Comparison of ENCODE assay signal across 9 mouse cellular contexts in genomic region chr6:127105107-127105506, GRCm38 (mm10). TPM values are rescaled to one million over a fixed set of nuclear protein-coding genes. Genes with fewer than 3 reads are reported as not detected.
A peak's percentile ranks its signal among the peaks of the same experiment; 100 is the strongest.
DNase-seq lines count a peak whose midpoint lies in the region; ATAC-seq and TF ChIP-seq lines count a peak whose summit lies in the region.
"Had no signal": no experiment of that assay in that cellular context is flagged by ENCODE, and none has a peak within 500 bp of the region (broad histone marks: within the 10 kb centered on the region; RNA-seq: fewer than 3 reads in every experiment).

No protein-coding gene starts in this region.

- TF ChIP-seq CTCF in lung, adult 2 months (IDR thresholded peaks at IDR 0.05; ENCODE audit: insufficient read depth, low read length): peak; percentile 50

- no peak overlapping the region for H3K4me2 ChIP-seq in forebrain, embryonic 14.5 days (ENCODE audit: low read length)

- H3K27ac ChIP-seq in forebrain, embryonic 10.5 days: no peak overlapping the region
- H3K27ac ChIP-seq in forebrain, embryonic 14.5 days (ENCODE audit: low read depth, low read length): no peak overlapping the region
- H3K27ac ChIP-seq: macrophage had no signal

- ATAC-seq in forebrain, embryonic 14.5 days: no peak
- ATAC-seq in granulocyte monocyte progenitor cell, adult 5-6 weeks (replicated peaks; ENCODE audit: poor library complexity, severe bottlenecking): no peak

- no peaks in the 10 kb centered on the region for H3K27me3 ChIP-seq in forebrain, embryonic 10.5 days (ENCODE audit: poor library complexity, severe bottlenecking)
- no peaks in the 10 kb centered on the region for H3K27me3 ChIP-seq in forebrain, embryonic 14.5 days (replicated peaks; ENCODE audit: control insufficient read depth, insufficient read depth, low read length)

- no peak overlapping the region for H3K4me3 ChIP-seq in forebrain, embryonic 10.5 days
- no peak overlapping the region for H3K4me3 ChIP-seq in forebrain, embryonic 14.5 days (ENCODE audit: low read depth, low read length)
- no peak overlapping the region for H3K4me3 ChIP-seq in lung, adult 2 months (replicated peaks; ENCODE audit: extremely low read depth, low read depth, low read length)

- no peak for TF ChIP-seq POLR2A in lung, adult 2 months (IDR thresholded peaks at IDR 0.05; ENCODE audit: borderline replicate concordance, extremely low read depth, low read depth, low read length)

- H3K9ac ChIP-seq in forebrain, embryonic 14.5 days (ENCODE audit: low read length): no peak overlapping the region

- peaks cover 25% of the 10 kb centered on the region for H3K36me3 ChIP-seq in forebrain, embryonic 10.5 days (replicated peaks)
- peaks cover 8% of the 10 kb centered on the region for H3K36me3 ChIP-seq in forebrain, embryonic 14.5 days (ENCODE audit: control insufficient read depth, insufficient read depth, low read length)

- no peaks in the 10 kb centered on the region for H3K9me3 ChIP-seq in forebrain, embryonic 10.5 days
- no peaks in the 10 kb centered on the region for H3K9me3 ChIP-seq in forebrain, embryonic 14.5 days (replicated peaks; ENCODE audit: control insufficient read depth, low read length)

- DNase-seq in forebrain, embryonic 10.5 days (ENCODE audit: extremely low spot score, low spot score): peak; percentile 65
- DNase-seq in forebrain, embryonic 14.5 days (ENCODE audit: low spot score): no peak
- peak; percentile 16 for DNase-seq in lung, adult 2 months
- no peak for DNase-seq in lung, postnatal 25 days (ENCODE audit: low spot score)
- DNase-seq in T-cell, adult 2 months (ENCODE audit: low spot score): peak; percentile 31
- peak; percentile 33 for DNase-seq in gastrocnemius, postnatal 10 days
- peak; percentile 57 for DNase-seq in retina, embryonic 14.5 days (ENCODE audit: low spot score)

- H3K4me1 ChIP-seq in forebrain, embryonic 10.5 days: peaks cover 19% of the 10 kb centered on the region
- peaks cover 6% of the 10 kb centered on the region; the same call in 1 of the 2 replicates for H3K4me1 ChIP-seq in forebrain, embryonic 14.5 days (ENCODE audit: control insufficient read depth, insufficient read depth, low read length)
- H3K4me1 ChIP-seq in lung, adult 2 months (ENCODE audit: control insufficient read depth, insufficient read depth, low read length): no peaks in the 10 kb centered on the region; the same call in none of the 2 replicates

- 62% methylated on average over 6 of the region's 6 CpGs for WGBS in forebrain, embryonic 10.5 days
- WGBS in forebrain, embryonic 14.5 days: 69% methylated on average over 6 of the region's 6 CpGs
- 70% methylated on average over 6 of the region's 6 CpGs for WGBS in lung, adult 2 months

RNA-seq across cellular contexts. Expression of gene Tigar, which starts 4.2 kb away (rescaled TPM):
- polyA plus RNA-seq in forebrain, embryonic 10.5 days (2016; fragmentation: Nextera tagmentation; extraction: Ambion mirVana): 7.1 and 7.3 TPM in 2 replicates
- polyA plus RNA-seq in forebrain, embryonic 14.5 days (2014; fragmentation: Nextera tagmentation; extraction: Ambion mirVana): 7.4 and 8.1 TPM in 2 replicates
- 2.7 and 4.1 TPM in 2 replicates for polyA plus RNA-seq in lung, adult 2 months (2012; rRNA removed)
- total RNA-seq in gastrocnemius, postnatal 10 days (2021): 1 to 10 TPM; 8.3 to 8.9 TPM
- total RNA-seq in granulocyte monocyte progenitor cell, adult 5-6 weeks (2014; fragmentation: Nextera tagmentation): 10.7 and 11.6 TPM in 2 replicates
- 12.8 and 18.5 TPM in 2 replicates for total RNA-seq in granulocyte monocyte progenitor cell, adult 5-6 weeks (2017)

RNA-seq across cellular contexts. Expression of gene Fgf23, which starts 32.4 kb away (rescaled TPM):
- 0.14 TPM in 1 of 2 replicates, not detected in the other for polyA plus RNA-seq in forebrain, embryonic 10.5 days (2016; fragmentation: Nextera tagmentation; extraction: Ambion mirVana)
- 0.09 and 0.11 TPM in 2 replicates for polyA plus RNA-seq in forebrain, embryonic 14.5 days (2014; fragmentation: Nextera tagmentation; extraction: Ambion mirVana)
- polyA plus RNA-seq in lung, adult 2 months (2012; rRNA removed): not detected in 2 replicates
- total RNA-seq in gastrocnemius, postnatal 10 days (2021): under 1 TPM in 1 of 2 experiments, not detected in 1; 0.14 TPM
- total RNA-seq in granulocyte monocyte progenitor cell, adult 5-6 weeks (2014; fragmentation: Nextera tagmentation): not detected in 2 replicates
- total RNA-seq in granulocyte monocyte progenitor cell, adult 5-6 weeks (2017): not detected in 2 replicates
- polyA plus RNA-seq: macrophage had no signal

RNA-seq across cellular contexts. Expression of gene Ccnd2, which starts 46.9 kb away (rescaled TPM):
- polyA plus RNA-seq in forebrain, embryonic 10.5 days (2016; fragmentation: Nextera tagmentation; extraction: Ambion mirVana): 997 and 1,058 TPM in 2 replicates
- polyA plus RNA-seq in forebrain, embryonic 14.5 days (2014; fragmentation: Nextera tagmentation; extraction: Ambion mirVana): 1,278 and 1,343 TPM in 2 replicates
- 47.8 and 51.0 TPM in 2 replicates for polyA plus RNA-seq in lung, adult 2 months (2012; rRNA removed)
- 10 to 100 TPM; 33.2 to 52.1 TPM for total RNA-seq in gastrocnemius, postnatal 10 days (2021)
- total RNA-seq in granulocyte monocyte progenitor cell, adult 5-6 weeks (2014; fragmentation: Nextera tagmentation): 125 and 390 TPM in 2 replicates
- total RNA-seq in granulocyte monocyte progenitor cell, adult 5-6 weeks (2017): 51.6 and 54.8 TPM in 2 replicates

Comparison
In these comparisons a context has a peak if more than half of its experiments do, and no peak if none do; other contexts are left out.
1. DNase-seq: peak in forebrain, embryonic 10.5 days (single experiment), lung, adult 2 months (single experiment), T-cell, adult 2 months (single experiment), gastrocnemius, postnatal 10 days (single experiment) and retina, embryonic 14.5 days (single experiment); none in forebrain, embryonic 14.5 days (single experiment) and lung, postnatal 25 days (single experiment).
2. RNA of gene Ccnd2, which starts 46.9 kb away (polyA plus RNA-seq): 1,278 to 1,343 TPM in forebrain, embryonic 14.5 days and 997 to 1,058 TPM in forebrain, embryonic 10.5 days; 47.8 to 51.0 TPM in lung, adult 2 months; every median in the first group is over 10 times any median in the second.